Mouse (Mus musculus) embryonic stem cell, embryonic (primary cell): ENCODE measurements around the gene Larp1.

ENCODE experiments used
- CTCF ChIA-PET, 4 experiments: fragments of 300-600 bp in 2 of 4; fragments of 350-600 bp in 2 of 4; sonication (Branson Sonifier 250); formaldehyde crosslinking; loops; one replicate each; lab custom pipeline; 2022; ENCODE audit warnings: inconsistent platforms in 2 of 4; lab: Charles Lee
- POLR2A ChIA-PET, 4 experiments: fragments of 300-600 bp in 2 of 4; fragments of 350-600 bp in 2 of 4; sonication (Branson Sonifier 250); formaldehyde crosslinking; loops; one replicate each; lab custom pipeline; 2022; ENCODE audit warnings: antibody characterized with exemption in 4 of 4, inconsistent platforms in 1 of 4; lab: Charles Lee

The Larp1 gene

DNA sequence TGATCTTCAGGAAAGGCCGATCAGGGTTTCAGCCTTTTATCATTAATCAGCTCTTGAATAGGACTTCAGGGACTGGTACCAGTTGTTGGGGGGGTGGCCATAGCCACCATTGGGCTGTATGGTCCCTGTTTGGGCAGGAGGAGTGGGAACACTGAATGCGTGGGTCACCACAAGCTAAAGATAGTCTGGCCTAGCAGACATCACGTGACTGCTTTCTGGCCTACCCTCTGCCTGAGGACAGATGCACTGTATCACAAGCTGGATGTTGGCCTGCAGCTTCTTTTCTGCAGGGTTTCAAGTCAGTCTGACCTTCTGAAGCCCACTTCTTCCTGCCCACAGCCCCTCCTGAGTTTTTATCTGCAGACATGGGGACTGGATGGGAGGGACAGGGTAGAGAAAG, 24.8 kb downstream of the Larp1 start:
- POLR2A ChIA-PET, result interaction anchor here (0.5 to 22.8 kb wide), 14 partner anchors 10 to 170 kb away, joined by 3 to 394 read pairs (median 4); no protein-coding TSS in a partner anchor
- CTCF ChIA-PET, result interaction anchor here (0.5 to 1.5 kb wide), 7 partner anchors 13 to 156 kb away, joined by 3 to 5 read pairs (median 5); no protein-coding TSS in a partner anchor

GRCm38 (mm10) chr11:58039027-58039426, 30.2 kb downstream of the Larp1 start:
- ChIA-PET CTCF (interaction anchor here (0.6 to 2.2 kb wide), 14 partner anchors 10 to 104 kb away, joined by 3 to 18 read pairs (median 3); no protein-coding TSS in a partner anchor), POLR2A (interaction anchor here in 3 of 4 experiments (0.5 to 22.8 kb wide), 9 partner anchors 10 to 139 kb away, joined by 3 to 394 read pairs (median 3); partner anchors contain the start of gene Gemin5 (in 1 of the 3))

DNA sequence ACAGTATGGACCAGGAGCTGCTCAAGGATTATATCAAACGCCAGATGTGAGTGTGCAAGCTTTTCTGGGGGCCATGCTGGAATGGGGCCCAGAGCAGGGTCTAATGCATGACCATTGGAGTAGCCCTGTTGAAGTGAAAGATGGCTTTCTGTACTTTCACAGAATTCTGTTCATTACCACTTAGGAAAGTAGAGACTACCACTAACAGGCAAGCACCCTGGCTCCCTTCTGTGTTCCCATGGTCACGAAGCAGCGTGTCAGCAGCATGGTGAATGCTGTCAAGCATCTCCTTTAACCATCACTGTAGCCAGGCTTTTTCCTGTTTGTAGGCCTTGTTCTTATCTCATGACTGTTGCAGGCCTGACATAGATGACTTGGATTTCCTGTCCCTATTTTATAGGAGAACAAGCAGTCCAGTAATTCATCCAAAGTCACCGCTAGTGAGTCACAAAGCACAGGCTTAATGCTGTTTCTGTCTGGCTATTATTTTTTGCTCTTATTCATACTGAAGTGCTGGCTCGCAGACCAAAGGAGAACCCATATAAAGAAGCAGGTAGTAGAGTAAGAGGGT, 34.1 kb downstream of the Larp1 start:
- POLR2A ChIA-PET, result no interaction called here

GRCm38 (mm10) chr11:58046438-58046837, 37.6 kb downstream of the Larp1 start:
- ChIA-PET POLR2A (interaction anchor here in 1 of 4 experiments (0.9 to 1.6 kb wide), 3 partner anchors 17 to 26 kb away, joined by 3 to 4 read pairs (median 3); no protein-coding TSS in a partner anchor), CTCF (interaction anchor here in 2 of 4 experiments (0.6 to 1.5 kb wide), 2 partner anchors 13 kb away, joined by 3 to 5 read pairs; no protein-coding TSS in a partner anchor)

More for the DNA sequence above, 34.1 kb downstream of the Larp1 start:
- CTCF ChIA-PET, result no interaction called here

DNA sequence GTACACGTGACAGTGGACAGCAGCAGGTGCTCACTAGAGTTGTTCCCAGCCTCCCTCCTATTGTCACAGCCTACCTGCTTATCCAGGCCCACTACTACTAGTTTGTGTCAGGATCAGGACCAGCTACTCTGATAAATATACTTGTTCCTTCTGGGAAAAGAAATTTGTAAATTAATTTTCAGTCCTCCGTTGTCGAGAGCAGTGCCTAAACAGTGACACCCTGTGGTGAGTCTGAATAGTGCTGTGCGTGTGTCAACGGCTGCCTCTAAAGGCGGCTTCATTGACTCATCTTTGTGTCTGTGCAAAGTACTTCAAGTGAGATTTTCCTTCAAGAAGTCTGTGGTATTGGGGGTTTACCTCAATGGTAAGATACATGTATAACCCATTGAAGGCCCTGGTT, 48.6 kb downstream of the Larp1 start:
- ChIA-PET CTCF (interaction anchor here in 2 of 4 experiments (1.0 to 1.5 kb wide), 5 partner anchors 10 to 107 kb away, joined by 3 to 5 read pairs (median 4); no protein-coding TSS in a partner anchor), POLR2A (interaction anchor here in 1 of 4 experiments (0.6 to 1.7 kb wide), 2 partner anchors 10 to 45 kb away, joined by 4 to 6 read pairs; no protein-coding TSS in a partner anchor)

- ChIA-PET POLR2A (interaction anchor here in 2 of 4 experiments (0.7 to 1.4 kb wide), 3 partner anchors 10 to 22 kb away, joined by 3 read pairs; no protein-coding TSS in a partner anchor), CTCF (interaction anchor here in 2 of 4 experiments (0.6 to 1.1 kb wide), 2 partner anchors 39 to 109 kb away, joined by 3 read pairs; no protein-coding TSS in a partner anchor)
These were observed 50.9 kb downstream of the Larp1 start for GRCm38 (mm10) chr11:58059752-58060151.

DNA sequence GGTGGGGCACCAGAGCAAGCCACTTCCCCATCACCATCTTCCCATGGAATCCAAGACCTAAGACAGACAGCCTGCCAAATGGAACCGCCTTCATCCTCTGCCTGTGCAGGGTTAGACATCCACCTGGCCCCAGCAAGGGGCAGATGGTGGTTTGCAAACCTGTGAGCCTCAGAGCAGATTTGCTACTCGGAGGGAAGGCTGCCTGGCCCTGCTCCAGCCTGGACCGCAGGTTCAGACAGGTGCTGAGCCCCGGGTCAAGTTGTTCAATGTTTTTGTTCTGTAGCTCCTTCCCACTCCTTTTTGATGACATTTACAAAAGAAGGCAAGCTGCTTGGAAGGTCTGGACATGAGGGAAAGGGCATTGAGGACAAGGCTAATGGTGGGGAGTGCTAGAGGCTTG, 52.4 kb downstream of the Larp1 start:
- ChIA-PET POLR2A (interaction anchor here in 1 of 4 experiments (1.1 to 3.4 kb wide), 4 partner anchors 13 to 41 kb away, joined by 3 to 20 read pairs (median 3); no protein-coding TSS in a partner anchor), CTCF (interaction anchor here in 1 of 4 experiments (0.6 kb wide), 1 partner anchor 26 kb away, joined by 4 read pairs; no protein-coding TSS in a partner anchor)

GRCm38 (mm10) chr11:58062586-58062985, 53.7 kb downstream of the Larp1 start:
- ChIA-PET CTCF (interaction anchor here in 1 of 4 experiments (0.6 kb wide), 1 partner anchor 22 kb away, joined by 4 read pairs; no protein-coding TSS in a partner anchor), POLR2A (interaction anchor here in 1 of 4 experiments (1.0 to 3.4 kb wide), 7 partner anchors 10 to 45 kb away, joined by 3 to 20 read pairs (median 3); partner anchors contain the start of gene Cnot8)

DNA sequence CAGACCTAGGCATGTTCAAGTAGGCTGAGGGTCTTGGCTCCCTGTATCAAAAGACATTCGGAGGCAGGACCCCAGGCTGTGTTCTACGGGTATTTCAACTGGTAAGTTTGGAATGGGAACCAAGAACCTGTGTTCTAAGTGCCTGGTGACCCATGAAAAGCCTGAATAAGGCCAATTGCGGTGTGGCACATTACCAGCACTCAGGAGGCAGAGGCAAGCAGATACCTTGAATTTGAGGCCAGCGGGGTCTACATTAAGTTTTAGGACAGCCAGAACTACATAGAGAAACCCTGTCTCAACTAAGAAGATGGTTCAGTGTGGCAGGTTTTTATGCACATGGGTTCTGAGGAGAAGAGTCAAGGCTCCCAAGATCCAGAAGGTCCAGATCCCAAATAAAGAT, 56.2 kb downstream of the Larp1 start:
- CTCF ChIA-PET, result interaction anchor here in 1 of 4 experiments (0.8 kb wide), 1 partner anchor 9 kb away, joined by 3 read pairs; no protein-coding TSS in a partner anchor
- POLR2A ChIA-PET, result interaction anchor here in 2 of 4 experiments (1.1 to 1.5 kb wide), 3 partner anchors 13 to 36 kb away, joined by 3 to 4 read pairs (median 3); no protein-coding TSS in a partner anchor

- ChIA-PET POLR2A (interaction anchor here in 2 of 4 experiments (0.7 to 4.0 kb wide), 9 partner anchors 10 to 56 kb away, joined by 3 to 20 read pairs (median 3); no protein-coding TSS in a partner anchor), CTCF (interaction anchor here in 1 of 4 experiments (0.7 kb wide), 1 partner anchor 288 kb away, joined by 3 read pairs; no protein-coding TSS in a partner anchor)
These were observed 64.1 kb downstream of the Larp1 start for GRCm38 (mm10) chr11:58072978-58073377.

- ChIA-PET POLR2A (interaction anchor here in 2 of 4 experiments (0.5 to 1.5 kb wide), 2 partner anchors 10 to 25 kb away, joined by 3 read pairs; no protein-coding TSS in a partner anchor), CTCF (interaction anchor here in 1 of 4 experiments (0.6 kb wide), 1 partner anchor 69 kb away, joined by 3 read pairs; no protein-coding TSS in a partner anchor)
These were observed 68.4 kb downstream of the Larp1 start for GRCm38 (mm10) chr11:58077270-58077669.

- POLR2A ChIA-PET, result interaction anchor here in 2 of 4 experiments (0.7 to 1.2 kb wide), 3 partner anchors 12 to 21 kb away, joined by 3 to 4 read pairs (median 3); partner anchors contain the start of gene Gm12248 (in 1 of the 2)
- CTCF ChIA-PET, result interaction anchor here in 1 of 4 experiments (0.6 to 1.3 kb wide), 2 partner anchors 10 to 256 kb away, joined by 4 to 5 read pairs; no protein-coding TSS in a partner anchor
These were observed 72.9 kb downstream of the Larp1 start for GRCm38 (mm10) chr11:58081716-58082115.

GRCm38 (mm10) chr11:58092541-58092940, 83.7 kb downstream of the Larp1 start:
- ChIA-PET POLR2A (interaction anchor here in 3 of 4 experiments (0.6 to 7.3 kb wide), 16 partner anchors 8 to 130 kb away, joined by 3 to 49 read pairs (median 4); partner anchors contain the start of gene Cnot8 (in 2 of the 3)), CTCF (interaction anchor here in 2 of 4 experiments (0.5 to 2.0 kb wide), 3 partner anchors 11 to 239 kb away, joined by 3 to 7 read pairs (median 5); no protein-coding TSS in a partner anchor)

GRCm38 (mm10) chr11:58093021-58093528, 84.2 kb downstream of the Larp1 start, which contains the start of gene Gm12248:
TSS of gene Gm12248 (minus strand) at chr11:58093134.
- POLR2A ChIA-PET, result interaction anchor here in 3 of 4 experiments (0.6 to 7.3 kb wide), 16 partner anchors 8 to 131 kb away, joined by 3 to 49 read pairs (median 4); partner anchors contain the start of gene Cnot8 (in 2 of the 3)
- CTCF ChIA-PET, result interaction anchor here in 2 of 4 experiments (0.6 kb wide), 2 partner anchors 26 to 97 kb away, joined by 3 to 5 read pairs; no protein-coding TSS in a partner anchor

- ChIA-PET POLR2A (interaction anchor here in 3 of 4 experiments (0.7 to 7.3 kb wide), 11 partner anchors 8 to 132 kb away, joined by 3 to 49 read pairs (median 5); partner anchors contain the start of gene Cnot8 (in 2 of the 3)), CTCF (no interaction called here)
These were observed 85.9 kb downstream of the Larp1 start for GRCm38 (mm10) chr11:58094766-58095165.

DNA sequence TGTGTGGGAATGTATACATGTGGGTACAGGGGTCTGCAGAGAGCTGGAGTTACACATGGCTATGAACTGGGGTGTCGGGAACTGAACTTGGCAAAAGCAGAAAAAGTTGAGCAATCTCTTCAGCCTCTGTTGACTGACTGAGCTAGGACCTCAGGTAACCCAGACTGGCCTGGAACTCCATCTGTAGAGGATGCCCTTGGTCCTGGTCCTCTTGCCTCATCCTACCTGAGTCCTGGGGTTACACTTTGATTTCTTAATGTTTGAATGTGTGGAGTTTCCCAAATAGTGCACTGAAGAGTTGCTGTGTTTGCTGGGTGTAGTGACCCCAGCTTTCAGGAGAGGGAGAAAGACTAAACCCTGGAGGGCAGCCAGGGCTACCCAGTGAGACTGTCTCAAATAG, 86.7 kb downstream of the Larp1 start:
- ChIA-PET POLR2A (interaction anchor here in 2 of 4 experiments (0.9 to 7.3 kb wide), 5 partner anchors 8 to 133 kb away, joined by 3 to 49 read pairs (median 6); partner anchors contain the start of gene Cnot8 (in 2 of the 2)), CTCF (no interaction called here)

DNA sequence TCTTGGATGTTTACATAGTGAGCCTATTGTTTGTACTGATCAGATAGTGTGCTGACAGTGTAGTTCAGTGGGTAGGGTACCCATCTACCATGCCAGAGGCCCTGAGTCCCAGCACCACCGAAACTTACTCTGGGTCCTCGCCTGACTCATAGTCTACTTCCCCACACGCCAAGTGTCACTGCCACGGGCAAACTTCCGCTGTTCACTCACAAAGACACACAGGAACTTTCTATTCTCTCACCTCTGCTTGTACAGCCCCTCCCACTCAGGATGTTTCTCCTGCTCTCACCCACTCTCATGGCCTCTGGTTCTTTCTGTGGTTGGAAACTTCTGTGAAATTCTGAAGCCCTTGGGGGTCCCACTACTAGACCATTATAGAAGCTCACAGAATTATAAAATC, 87.3 kb downstream of the Larp1 start:
- ChIA-PET CTCF (no interaction called here), POLR2A (interaction anchor here in 3 of 4 experiments (0.7 to 5.0 kb wide), 3 partner anchors 8 to 140 kb away, joined by 3 to 38 read pairs (median 5); partner anchors contain the start of gene Cnot8 (in 1 of the 3))
